Mouse (Mus musculus) megakaryocyte, embryonic 14.5 days (primary cell): ENCODE data around the gene Wdr83os.

ENCODE experiments used
- FLI1 ChIP-seq: IDR thresholded peaks from 2 replicates; pipeline ENCODE4 v1.6.1; 2012; ENCODE audit warnings: low read length, inconsistent platforms, mixed read lengths
- GATA1 ChIP-seq: IDR thresholded peaks from 3 replicates; pipeline ENCODE4 v1.6.1; 2012; ENCODE audit warnings: mixed read lengths, low read length, inconsistent platforms, borderline replicate concordance

- no peak for TF ChIP-seq GATA1
- TF ChIP-seq FLI1 = no peak
Observed at GRCm38 (mm10) chr8:85067155-85067554, 13.4 kb upstream of the Wdr83os start.
